Mouse (Mus musculus) left cerebral cortex, postnatal 36 days (tissue): ENCODE measurements around the gene Serbp1. TPM values are rescaled to one million over a fixed set of nuclear protein-coding genes. Genes with fewer than 3 reads are reported as not detected.
A peak's percentile ranks its signal among the peaks of the same experiment; 100 is the strongest.

Experiments
- DNase-seq, 2 experiments: peaks; one replicate each; pipeline ENCODE4 v3.0.0; 2021 to 2022; ENCODE audit warnings: low spot score in 2 of 2, mixed read lengths in 1 of 2
- intact Hi-C: fragments of 180-260 bp; cut with DNase I; formaldehyde crosslinking; loops from one replicate; pipeline ENCODE4 v1.15.1; 2025
- total RNA-seq, 2 experiments: library from RNA; stranded (reverse); gene quantifications; 2 replicates each; pipeline ENCODE4 v1.2.3; 2021

Gene Serbp1
- total RNA-seq, 2 experiments from 2014 or later: 194 to 206 TPM

DNA sequence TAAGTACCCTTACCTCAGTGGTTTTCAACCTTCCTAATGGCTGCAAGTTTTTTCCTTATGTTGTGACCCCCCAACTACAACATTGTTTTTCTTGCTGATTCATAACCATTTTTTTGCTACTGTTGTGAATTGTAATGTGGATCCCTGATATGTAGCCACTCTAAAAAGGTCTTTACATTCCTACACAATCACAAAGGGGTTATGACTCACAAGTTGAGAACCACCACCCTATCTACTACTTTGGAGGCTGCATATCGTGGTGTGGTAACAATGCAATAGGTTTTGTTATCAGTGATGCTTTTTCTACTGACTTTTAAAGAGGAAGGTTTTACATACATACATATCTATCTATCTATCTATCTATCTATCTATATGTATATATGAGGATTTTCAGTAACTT, 44.9 kb downstream of the Serbp1 start:
- intact Hi-C loops: no loop called here
- no peak for DNase-seq

DNA sequence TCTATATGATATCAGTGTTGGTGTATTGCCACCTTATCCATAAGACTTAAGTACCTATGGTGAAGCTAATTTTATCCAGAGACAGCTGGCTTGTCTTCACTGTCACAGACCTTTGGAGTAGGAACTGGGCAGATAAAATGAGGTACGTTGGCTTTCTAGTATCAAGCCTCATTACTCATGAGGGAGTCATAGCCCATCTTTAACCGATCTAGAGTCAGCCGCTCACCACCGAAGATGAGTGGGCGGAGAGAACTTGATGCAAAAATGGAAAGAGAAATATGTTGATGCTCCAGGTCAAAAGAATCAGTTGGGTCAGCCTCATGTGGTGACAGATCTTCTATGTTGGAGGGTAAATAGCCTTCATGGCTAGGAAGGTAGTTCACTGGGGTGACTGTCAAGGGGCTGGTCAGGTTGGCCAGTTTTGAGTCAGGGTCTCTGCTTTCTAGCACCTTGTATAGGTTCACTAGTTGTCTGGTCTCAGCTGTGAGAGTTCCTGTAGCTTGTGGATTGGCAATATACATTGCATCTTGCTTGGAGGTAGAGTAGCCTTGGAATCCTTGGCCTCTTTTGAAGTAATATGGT, 54.2 kb downstream of the Serbp1 start:
- intact Hi-C loops: no loop called here
- DNase-seq: no peak

- intact Hi-C loops: no loop called here
- no peak for DNase-seq
Observed at GRCm38 (mm10) chr6:67296126-67296525, 58.1 kb downstream of the Serbp1 start.

DNA sequence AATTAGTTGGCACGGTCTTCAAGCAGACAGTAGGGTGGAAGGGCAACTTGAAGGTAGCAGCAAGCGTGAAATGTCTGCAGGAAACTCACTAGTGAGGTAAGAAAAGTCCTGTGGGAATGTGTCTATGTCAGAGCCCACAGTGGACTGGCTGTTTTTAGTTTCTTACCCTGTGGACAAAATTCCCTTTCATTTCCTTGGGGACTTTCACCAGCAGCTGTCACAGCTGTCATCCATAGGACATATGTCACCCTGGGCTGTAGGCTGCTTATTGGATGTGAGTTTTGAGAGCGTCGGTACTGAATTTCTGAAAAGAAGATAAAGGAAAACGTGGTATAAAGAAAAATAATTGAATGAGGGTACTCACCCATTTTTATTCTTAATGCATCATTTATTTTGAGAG, 60.8 kb downstream of the Serbp1 start:
- DNase-seq: no peak
- intact Hi-C loops: no loop called here

DNA sequence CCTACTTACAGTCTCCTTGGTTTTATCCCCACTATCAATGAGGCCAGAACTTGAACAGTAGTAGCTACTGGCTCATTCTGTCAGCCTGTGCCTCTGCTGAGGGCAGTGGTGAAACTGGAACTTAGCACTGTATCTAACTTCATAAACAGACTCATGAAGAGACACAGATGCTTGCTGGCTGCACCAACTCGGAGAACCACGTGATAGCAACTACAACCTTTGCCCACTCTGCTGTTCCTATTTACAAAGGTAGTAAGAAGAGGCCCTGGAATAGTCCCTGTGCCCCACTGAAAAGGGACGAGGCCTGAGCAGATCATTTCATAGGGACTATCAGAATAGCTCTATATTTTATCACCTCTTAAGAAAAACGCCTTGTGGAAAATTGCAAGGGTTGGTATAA, 62.3 kb downstream of the Serbp1 start:
- intact Hi-C loops: loop anchor here (10.0 kb wide), 1 partner anchor 105 kb away; no protein-coding TSS in a partner anchor
- DNase-seq: peak; percentile 20 to 33

DNA sequence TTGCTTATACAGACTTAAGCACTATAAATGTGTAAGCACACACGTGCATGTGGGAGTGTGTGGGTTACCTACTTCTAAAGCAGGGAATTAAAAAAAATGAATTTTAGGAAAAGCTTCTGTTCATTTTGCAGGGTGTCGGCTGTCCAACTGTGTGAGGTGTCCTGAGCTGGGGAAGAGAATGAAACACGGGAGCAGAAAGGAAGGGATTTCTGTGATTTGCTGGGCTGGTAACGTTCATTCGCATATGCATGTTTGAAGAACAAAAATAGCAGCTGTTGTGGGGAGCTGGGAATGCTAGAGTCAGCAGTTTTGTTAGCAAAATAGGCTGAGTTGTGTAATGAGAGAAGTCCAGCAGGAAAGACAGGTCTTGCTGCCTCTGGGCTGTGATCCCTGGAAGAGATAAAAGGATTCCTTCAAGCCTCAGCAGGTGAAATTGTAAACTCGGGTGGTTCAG, 62.8 kb downstream of the Serbp1 start:
- intact Hi-C loops: loop anchor here (10.0 kb wide), 1 partner anchor 106 kb away; no protein-coding TSS in a partner anchor
- DNase-seq: peak; percentile 25 to 36

GRCm38 (mm10) chr6:67301230-67301629, 63.3 kb downstream of the Serbp1 start:
- DNase-seq: no peak
- intact Hi-C loops: loop anchor here (10.0 kb wide), 1 partner anchor 106 kb away; no protein-coding TSS in a partner anchor

DNA sequence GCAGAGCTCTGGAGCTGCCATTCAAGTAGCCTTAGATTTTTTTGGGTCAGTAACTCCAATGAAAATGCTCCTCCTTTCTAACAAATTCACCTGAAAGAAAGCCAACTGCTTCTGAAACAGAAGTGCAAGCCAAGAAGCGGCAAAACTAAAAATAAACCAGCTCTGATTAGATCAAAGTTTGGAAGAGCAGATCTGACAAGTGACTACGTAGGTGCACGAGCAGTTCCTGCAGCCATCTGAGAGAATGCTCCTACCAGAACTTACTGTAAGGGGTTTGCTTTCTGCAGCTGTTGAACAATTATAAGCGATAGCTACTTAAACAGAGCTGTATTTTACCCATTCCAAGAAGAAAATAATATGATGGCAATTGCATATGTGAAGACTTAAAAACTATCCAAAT, 64.5 kb downstream of the Serbp1 start:
- no peak for DNase-seq
- intact Hi-C loops: loop anchor here (10.0 kb wide), 1 partner anchor 108 kb away; no protein-coding TSS in a partner anchor

- DNase-seq: no peak
- intact Hi-C loops: loop anchor here (10.0 kb wide), 1 partner anchor 108 kb away; no protein-coding TSS in a partner anchor
Observed at GRCm38 (mm10) chr6:67303210-67303609, 65.2 kb downstream of the Serbp1 start.

GRCm38 (mm10) chr6:67308994-67309393, 71.0 kb downstream of the Serbp1 start:
- no peak for DNase-seq
- intact Hi-C loops: loop anchor here (10.0 kb wide), 1 partner anchor 114 kb away; no protein-coding TSS in a partner anchor

- DNase-seq: no peak
- intact Hi-C loops: loop anchor here (10.0 kb wide), 1 partner anchor 115 kb away; no protein-coding TSS in a partner anchor
Observed at GRCm38 (mm10) chr6:67309752-67310151, 71.8 kb downstream of the Serbp1 start.

- DNase-seq: no peak
- intact Hi-C loops: loop anchor here (5.0 kb wide), 1 partner anchor 352 kb away; no protein-coding TSS in a partner anchor
Observed at GRCm38 (mm10) chr6:67314697-67315096, 76.7 kb downstream of the Serbp1 start.

DNA sequence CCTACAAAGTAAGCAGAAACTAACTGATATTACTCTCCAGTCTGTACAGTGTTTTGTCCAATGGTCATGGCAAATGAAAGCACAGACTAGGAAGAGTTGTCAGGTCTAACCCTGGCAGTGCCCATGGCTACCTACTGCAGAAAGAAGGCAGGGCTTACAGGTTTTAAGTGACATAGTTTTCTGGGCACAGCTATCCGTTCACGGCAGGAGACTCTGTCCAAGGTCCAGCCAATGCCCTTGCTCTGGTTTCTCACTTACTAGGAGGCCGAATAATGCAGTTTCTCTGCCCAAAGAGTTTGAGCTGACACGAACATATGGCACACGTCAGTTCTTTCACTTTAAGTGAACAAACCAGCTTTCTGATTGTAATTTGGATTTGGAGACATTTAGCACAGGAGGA, 79.1 kb downstream of the Serbp1 start:
- DNase-seq: no peak
- intact Hi-C loops: loop anchor here (5.0 kb wide), 1 partner anchor 355 kb away; no protein-coding TSS in a partner anchor

DNA sequence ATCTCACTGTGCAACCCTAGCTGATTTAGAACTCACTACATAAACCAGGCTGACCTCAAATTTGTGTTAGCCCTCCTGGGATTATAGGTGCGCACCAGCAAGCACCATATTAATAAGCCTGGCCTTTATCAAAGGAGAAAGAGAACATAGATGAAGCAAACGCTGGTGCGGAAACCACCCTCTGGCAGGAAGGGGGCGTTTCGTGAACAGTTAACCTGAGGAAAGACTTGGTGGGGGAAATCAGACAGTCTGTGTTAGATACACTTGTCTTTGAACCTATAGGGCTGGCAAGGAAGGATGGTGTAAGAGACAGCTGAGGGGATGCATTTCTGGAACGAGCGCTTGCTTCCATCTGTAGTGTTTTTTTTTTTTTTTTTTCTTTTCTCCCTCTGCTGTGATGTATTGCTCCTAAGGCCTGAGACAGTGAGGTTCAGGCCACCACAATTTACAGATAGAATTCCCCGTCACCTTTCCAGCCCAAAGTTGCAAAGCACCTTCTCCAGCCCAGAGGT, 79.9 kb downstream of the Serbp1 start:
- intact Hi-C loops: loop anchor here (2.0 to 5.0 kb wide), 2 partner anchors 147 to 356 kb away; no protein-coding TSS in a partner anchor
- DNase-seq: no peak

- intact Hi-C loops: loop anchor here (2.0 to 5.0 kb wide), 2 partner anchors 148 to 356 kb away; no protein-coding TSS in a partner anchor
- peak; percentile 57 to 58 for DNase-seq
Observed at GRCm38 (mm10) chr6:67318451-67318850, 80.5 kb downstream of the Serbp1 start.

- no peak for DNase-seq
- intact Hi-C loops: no loop called here
Observed at GRCm38 (mm10) chr6:67323788-67324187, 85.8 kb downstream of the Serbp1 start.

DNA sequence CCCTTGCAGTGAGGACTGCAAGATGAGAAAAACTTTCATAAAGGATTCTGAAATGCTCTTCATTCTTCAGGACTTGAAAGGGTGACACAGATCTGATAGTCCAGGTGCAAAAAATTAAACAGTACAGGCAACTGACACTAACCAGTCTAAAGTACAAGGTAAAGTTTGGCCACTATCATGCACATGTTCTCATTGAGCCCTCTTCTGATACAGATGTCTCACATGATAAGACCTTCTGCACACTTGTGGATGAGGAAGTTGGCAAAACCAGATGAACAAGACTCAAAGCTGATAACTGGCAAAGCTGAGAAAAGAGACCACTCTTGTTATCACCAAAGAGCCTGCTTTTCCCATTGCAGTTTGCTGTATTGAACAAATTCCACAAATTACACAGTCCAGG, 100.0 kb downstream of the Serbp1 start:
- intact Hi-C loops: no loop called here
- DNase-seq: no peak

- no peak for DNase-seq
- intact Hi-C loops: no loop called here
Observed at GRCm38 (mm10) chr6:67339494-67339893, 101.5 kb downstream of the Serbp1 start.
